Mouse (Mus musculus): ENCODE data around the gene Rhbdf1. TPM values are rescaled to one million over a fixed set of nuclear protein-coding genes. Genes with fewer than 3 reads are reported as not detected.
A peak's percentile ranks its signal among the peaks of the same experiment; 100 is the strongest.

The Rhbdf1 gene
- polyA plus RNA-seq, 1 experiment from 2014 or later = 51.5 TPM

- no peaks in the 10 kb centered on the region for H3K9me3 ChIP-seq (ENCODE audit: control insufficient read depth, low read length)
- no peak overlapping the region for H3K4me2 ChIP-seq (ENCODE audit: low read depth, low read length)
- H3K4me1 ChIP-seq (ENCODE audit: control insufficient read depth, insufficient read depth, low read length) = peaks cover 13% of the 10 kb centered on the region
- H3K9ac ChIP-seq (ENCODE audit: low read depth, low read length) = no peak overlapping the region
- H3K27me3 ChIP-seq (replicated peaks; ENCODE audit: control insufficient read depth, insufficient read depth, low read length) = no peaks in the 10 kb centered on the region
- H3K4me3 ChIP-seq (ENCODE audit: low read length) = no peak overlapping the region
- no peak overlapping the region for H3K27ac ChIP-seq (ENCODE audit: low read length)
- no peak for ATAC-seq
- no peaks in the 10 kb centered on the region; the same call in 1 of the 2 replicates for H3K36me3 ChIP-seq (ENCODE audit: control insufficient read depth, insufficient read depth, low read length)
- WGBS = 72% methylated on average over 7 of the region's 7 CpGs
These were observed 21.3 kb upstream of the Rhbdf1 start for GRCm38 (mm10) chr11:32243205-32243955.

GRCm38 (mm10) chr11:32242209-32242608, 20.1 kb upstream of the Rhbdf1 start:
- Histone ChIP-seq H3K4me3 (ENCODE audit: low read length) (no peak overlapping the region), H3K9ac (ENCODE audit: low read depth, low read length) (no peak overlapping the region), H3K27me3 (replicated peaks; ENCODE audit: control insufficient read depth, insufficient read depth, low read length) (no peaks in the 10 kb centered on the region), H3K4me2 (ENCODE audit: low read depth, low read length) (no peak overlapping the region), H3K4me1 (ENCODE audit: control insufficient read depth, insufficient read depth, low read length) (peaks cover 18% of the 10 kb centered on the region), H3K9me3 (ENCODE audit: control insufficient read depth, low read length) (no peaks in the 10 kb centered on the region), H3K36me3 (ENCODE audit: control insufficient read depth, insufficient read depth, low read length) (no peaks in the 10 kb centered on the region; the same call in 1 of the 2 replicates), H3K27ac (ENCODE audit: low read length) (peak overlapping the region; percentile 89; the same call in 1 of the 2 replicates)
- no peak for ATAC-seq
- WGBS = 82% methylated on average over 3 of the region's 3 CpGs

- Histone ChIP-seq H3K4me3 (ENCODE audit: low read length) (no peak overlapping the region), H3K4me2 (ENCODE audit: low read depth, low read length) (no peak overlapping the region), H3K27ac (ENCODE audit: low read length) (peak overlapping the region; percentile 89), H3K4me1 (ENCODE audit: control insufficient read depth, insufficient read depth, low read length) (peaks cover 19% of the 10 kb centered on the region), H3K36me3 (ENCODE audit: control insufficient read depth, insufficient read depth, low read length) (no peaks in the 10 kb centered on the region; the same call in 1 of the 2 replicates), H3K9ac (ENCODE audit: low read depth, low read length) (peak overlapping the region; percentile 30; the same call in 1 of the 2 replicates), H3K27me3 (replicated peaks; ENCODE audit: control insufficient read depth, insufficient read depth, low read length) (no peaks in the 10 kb centered on the region), H3K9me3 (ENCODE audit: control insufficient read depth, low read length) (no peaks in the 10 kb centered on the region)
- ATAC-seq = peak; percentile 84
These were observed 19.3 kb upstream of the Rhbdf1 start for GRCm38 (mm10) chr11:32241391-32241790.

- ATAC-seq = peak; percentile 45; the same call in 1 of the 2 replicates
These were observed 16.2 kb upstream of the Rhbdf1 start for GRCm38 (mm10) chr11:32238093-32238860.

GRCm38 (mm10) chr11:32237411-32237795, 15.3 kb upstream of the Rhbdf1 start:
- ATAC-seq = no peak
- Histone ChIP-seq H3K36me3 (ENCODE audit: control insufficient read depth, insufficient read depth, low read length) (peaks cover 3% of the 10 kb centered on the region; the same call in 1 of the 2 replicates), H3K27me3 (replicated peaks; ENCODE audit: control insufficient read depth, insufficient read depth, low read length) (no peaks in the 10 kb centered on the region), H3K4me1 (ENCODE audit: control insufficient read depth, insufficient read depth, low read length) (peaks cover 22% of the 10 kb centered on the region), H3K9me3 (ENCODE audit: control insufficient read depth, low read length) (no peaks in the 10 kb centered on the region), H3K27ac (ENCODE audit: low read length) (no peak overlapping the region), H3K4me2 (ENCODE audit: low read depth, low read length) (no peak overlapping the region), H3K4me3 (ENCODE audit: low read length) (no peak overlapping the region), H3K9ac (ENCODE audit: low read depth, low read length) (no peak overlapping the region)
- WGBS = 88% methylated on average over 3 of the region's 3 CpGs

More at GRCm38 (mm10) chr11:32238093-32238860, 16.2 kb upstream of the Rhbdf1 start:
- no peak overlapping the region for H3K4me3 ChIP-seq (ENCODE audit: low read length)
- no peak overlapping the region for H3K9ac ChIP-seq (ENCODE audit: low read depth, low read length)
- WGBS = 61% methylated on average over 5 of the region's 5 CpGs
- no peak overlapping the region for H3K27ac ChIP-seq (ENCODE audit: low read length)
- no peak overlapping the region for H3K4me2 ChIP-seq (ENCODE audit: low read depth, low read length)
- H3K36me3 ChIP-seq (ENCODE audit: control insufficient read depth, insufficient read depth, low read length) = peaks cover 3% of the 10 kb centered on the region; the same call in 1 of the 2 replicates
- H3K9me3 ChIP-seq (ENCODE audit: control insufficient read depth, low read length) = no peaks in the 10 kb centered on the region
- H3K4me1 ChIP-seq (ENCODE audit: control insufficient read depth, insufficient read depth, low read length) = peaks cover 26% of the 10 kb centered on the region
- no peaks in the 10 kb centered on the region for H3K27me3 ChIP-seq (replicated peaks; ENCODE audit: control insufficient read depth, insufficient read depth, low read length)

GRCm38 (mm10) chr11:32236712-32237410, 14.8 kb upstream of the Rhbdf1 start:
- peaks cover 7% of the 10 kb centered on the region; the same call in 1 of the 2 replicates for H3K36me3 ChIP-seq (ENCODE audit: control insufficient read depth, insufficient read depth, low read length)
- H3K4me3 ChIP-seq (ENCODE audit: low read length) = no peak overlapping the region

GRCm38 (mm10) chr11:32236132-32236531, 14.0 kb upstream of the Rhbdf1 start:
- no peak overlapping the region for H3K9ac ChIP-seq (ENCODE audit: low read depth, low read length)
- 64% methylated on average over 2 of the region's 2 CpGs for WGBS
- H3K4me2 ChIP-seq (ENCODE audit: low read depth, low read length) = no peak overlapping the region
- peaks cover 9% of the 10 kb centered on the region; the same call in 1 of the 2 replicates for H3K36me3 ChIP-seq (ENCODE audit: control insufficient read depth, insufficient read depth, low read length)
- no peak overlapping the region for H3K4me3 ChIP-seq (ENCODE audit: low read length)
- no peaks in the 10 kb centered on the region for H3K9me3 ChIP-seq (ENCODE audit: control insufficient read depth, low read length)
- H3K27me3 ChIP-seq (replicated peaks; ENCODE audit: control insufficient read depth, insufficient read depth, low read length) = no peaks in the 10 kb centered on the region
- peaks cover 22% of the 10 kb centered on the region for H3K4me1 ChIP-seq (ENCODE audit: control insufficient read depth, insufficient read depth, low read length)
- H3K27ac ChIP-seq (ENCODE audit: low read length) = peak overlapping the region; percentile 34
- ATAC-seq = no peak

More at GRCm38 (mm10) chr11:32236712-32237410, 14.8 kb upstream of the Rhbdf1 start:
- H3K4me2 ChIP-seq (ENCODE audit: low read depth, low read length) = no peak overlapping the region
- no peak overlapping the region for H3K9ac ChIP-seq (ENCODE audit: low read depth, low read length)
- no peaks in the 10 kb centered on the region for H3K9me3 ChIP-seq (ENCODE audit: control insufficient read depth, low read length)
- no peak overlapping the region for H3K27ac ChIP-seq (ENCODE audit: low read length)
- 62% methylated on average over 9 of the region's 9 CpGs for WGBS
- peaks cover 22% of the 10 kb centered on the region for H3K4me1 ChIP-seq (ENCODE audit: control insufficient read depth, insufficient read depth, low read length)
- no peak for ATAC-seq
- H3K27me3 ChIP-seq (replicated peaks; ENCODE audit: control insufficient read depth, insufficient read depth, low read length) = no peaks in the 10 kb centered on the region

GRCm38 (mm10) chr11:32235646-32236045, 13.5 kb upstream of the Rhbdf1 start:
- no peaks in the 10 kb centered on the region for H3K27me3 ChIP-seq (replicated peaks; ENCODE audit: control insufficient read depth, insufficient read depth, low read length)
- no peaks in the 10 kb centered on the region for H3K9me3 ChIP-seq (ENCODE audit: control insufficient read depth, low read length)
- peaks cover 22% of the 10 kb centered on the region for H3K4me1 ChIP-seq (ENCODE audit: control insufficient read depth, insufficient read depth, low read length)
- no peak overlapping the region for H3K4me2 ChIP-seq (ENCODE audit: low read depth, low read length)
- peaks cover 9% of the 10 kb centered on the region; the same call in 1 of the 2 replicates for H3K36me3 ChIP-seq (ENCODE audit: control insufficient read depth, insufficient read depth, low read length)
- 29% methylated on average over 3 of the region's 3 CpGs for WGBS
- H3K9ac ChIP-seq (ENCODE audit: low read depth, low read length) = no peak overlapping the region
- H3K27ac ChIP-seq (ENCODE audit: low read length) = no peak overlapping the region; the same call in 1 of the 2 replicates
- no peak overlapping the region for H3K4me3 ChIP-seq (ENCODE audit: low read length)
- ATAC-seq = peak; percentile 54
